Mouse (Mus musculus): ENCODE measurements around the gene Mrvi1.

DNA sequence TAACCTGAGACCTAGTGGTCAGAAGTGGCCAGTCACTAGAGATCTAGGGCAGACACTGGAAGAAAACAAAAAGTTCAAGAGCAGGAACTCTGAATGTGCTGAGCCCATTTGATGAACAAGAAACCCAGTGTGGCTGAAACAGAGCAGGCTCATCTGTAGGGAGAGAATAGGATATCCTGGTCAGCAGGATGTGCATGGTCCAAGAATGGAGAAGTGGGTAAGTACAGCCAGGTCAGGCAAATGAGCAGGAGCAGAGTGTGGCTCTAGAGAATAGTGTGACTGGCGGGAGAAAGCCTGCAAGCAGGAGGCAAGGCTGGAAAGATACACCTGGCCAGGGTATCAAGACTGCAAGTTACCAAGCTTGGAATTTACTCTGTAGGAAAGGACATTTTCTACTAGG lies 126.7 kb downstream of the Mrvi1 start:
- TF ChIP-seq CTCF (IDR thresholded peaks at IDR 0.05; ENCODE audit: control insufficient read depth, insufficient read depth, insufficient replicate concordance, low read depth, low read length) (no peak), POLR2A (IDR thresholded peaks at IDR 0.05; ENCODE audit: control insufficient read depth, low read depth, low read length) (no peak)
